Mouse (Mus musculus): ENCODE results near the gene Btbd35f17.
"Not testable (repeated sequence)": the region's sequence is repeated elsewhere in the genome, so short reads cannot be mapped to it uniquely, and the experiment has no call there.

Btbd35f17 gene

GRCm38 (mm10) chrX:4370336-4370735, at the start of gene Btbd35f17:
Gene Btbd35f17 (plus strand): TSS chrX:4370636.
- DNase-seq: not testable (repeated sequence)
